24 mouse cellular contexts compared by ENCODE assay signal in genomic region chr1:86691027-86691426, GRCm38 (mm10). TPM values are rescaled to one million over a fixed set of nuclear protein-coding genes. Genes with fewer than 3 reads are reported as not detected.
"Had no signal": no experiment of that assay in that cellular context is flagged by ENCODE, and none has a peak within 500 bp of the region (broad histone marks: within the 10 kb centered on the region; RNA-seq: fewer than 3 reads in every experiment).

No protein-coding gene starts in this region.

- H3K4me2 ChIP-seq: lung, embryonic 15.5 days; midbrain, embryonic 12.5 days; neural tube, embryonic 13.5 days; neural tube, embryonic 15.5 days had no signal

- ATAC-seq: lung, postnatal 0 days; midbrain, embryonic 16.5 days had no signal

- H3K9me3 ChIP-seq: lung, embryonic 15.5 days; midbrain, embryonic 10.5 days; midbrain, embryonic 12.5 days; neural tube, embryonic 13.5 days; neural tube, embryonic 15.5 days had no signal

- H3K27me3 ChIP-seq: lung, embryonic 15.5 days; midbrain, embryonic 12.5 days; neural tube, embryonic 13.5 days; neural tube, embryonic 15.5 days had no signal

- H3K9ac ChIP-seq: lung, embryonic 15.5 days; midbrain, embryonic 12.5 days; neural tube, embryonic 13.5 days; neural tube, embryonic 15.5 days had no signal

- H3K27ac ChIP-seq: lung, embryonic 15.5 days; macrophage; midbrain, embryonic 10.5 days; midbrain, embryonic 12.5 days; neural tube, embryonic 13.5 days; neural tube, embryonic 15.5 days had no signal

- H3K36me3 ChIP-seq: lung, embryonic 15.5 days; midbrain, embryonic 10.5 days; midbrain, embryonic 12.5 days; neural tube, embryonic 13.5 days; neural tube, embryonic 15.5 days had no signal

- DNase-seq: lung, adult 2 months; lung, postnatal 14 days; lung, postnatal 36 days; midbrain, embryonic 14.5 days; retina, postnatal 1 day; right cerebral cortex, adult 18-20 months; right cerebral cortex, postnatal 25 days; right cerebral cortex, postnatal 4 days; spleen, adult 18-20 months; thymus, adult 18-20 months; thymus, postnatal 14 days; thymus, postnatal 36 days had no signal

- H3K4me3 ChIP-seq: lung, embryonic 15.5 days; megakaryocyte, embryonic 14.5 days; midbrain, embryonic 10.5 days; midbrain, embryonic 12.5 days; myocyte; neural tube, embryonic 13.5 days; neural tube, embryonic 15.5 days had no signal

- H3K4me1 ChIP-seq: lung, embryonic 15.5 days; midbrain, embryonic 10.5 days; midbrain, embryonic 12.5 days; neural tube, embryonic 13.5 days; neural tube, embryonic 15.5 days had no signal

RNA-seq across cellular contexts. Expression of gene Nppc, which starts 20.7 kb away (rescaled TPM):
- total RNA-seq: megakaryocyte progenitor cell, adult 5-6 weeks had no signal
- polyA plus RNA-seq: macrophage; small intestine, adult 2 months had no signal
